Comparison of ENCODE assay signal across 28 mouse cellular contexts in genomic region chr3:30648466-30648865, GRCm38 (mm10). TPM values are rescaled to one million over a fixed set of nuclear protein-coding genes. Genes with fewer than 3 reads are reported as not detected.
"Had no signal": no experiment of that assay in that cellular context is flagged by ENCODE, and none has a peak within 500 bp of the region (broad histone marks: within the 10 kb centered on the region; RNA-seq: fewer than 3 reads in every experiment).

No protein-coding gene starts in this region.

- H3K36me3 ChIP-seq: midbrain, embryonic 13.5 days; midbrain, embryonic 15.5 days; neural tube, embryonic 12.5 days had no signal

- H3K9me3 ChIP-seq: megakaryocyte, embryonic 14.5 days; midbrain, embryonic 13.5 days; midbrain, embryonic 15.5 days; neural tube, embryonic 12.5 days had no signal

- H3K9ac ChIP-seq: midbrain, embryonic 13.5 days; midbrain, embryonic 15.5 days had no signal

- H3K27ac ChIP-seq: macrophage; midbrain, embryonic 13.5 days; midbrain, embryonic 15.5 days; neural tube, embryonic 12.5 days had no signal

- DNase-seq: lung, adult 18-20 months; lung, embryonic 14.5 days; lung, postnatal 10 days; lung, postnatal 36 days; right cerebral cortex, adult 18-20 months; right cerebral cortex, postnatal 25 days; right cerebral cortex, postnatal 4 days; spleen, adult 18-20 months; thymus, adult 18-20 months; thymus, postnatal 14 days; thymus, postnatal 36 days had no signal

RNA-seq across cellular contexts. Expression of gene Lrrc34, which starts 0.8 kb away (rescaled TPM):
- total RNA-seq: megakaryocyte progenitor cell, adult 5-6 weeks; monocyte, adult 5-6 weeks; neutrophil, adult 5-6 weeks had no signal
- polyA plus RNA-seq: macrophage; small intestine, adult 2 months had no signal

RNA-seq across cellular contexts. Expression of gene Lrriq4, which starts 4.2 kb away (rescaled TPM):
- total RNA-seq: megakaryocyte progenitor cell, adult 5-6 weeks; midbrain, postnatal 0 days; monocyte, adult 5-6 weeks; neutrophil, adult 5-6 weeks had no signal
- polyA plus RNA-seq: liver, embryonic 16.5 days; lung, embryonic 14.5 days; lung, embryonic 16.5 days; macrophage; midbrain, embryonic 11.5 days; midbrain, embryonic 13.5 days; midbrain, embryonic 15.5 days; midbrain, postnatal 0 days; neural tube, embryonic 12.5 days; small intestine, adult 2 months; stomach, embryonic 14.5 days; stomach, embryonic 16.5 days had no signal

RNA-seq across cellular contexts. Expression of gene Actrt3, which starts 48.7 kb away (rescaled TPM):
- total RNA-seq: megakaryocyte progenitor cell, adult 5-6 weeks; monocyte, adult 5-6 weeks; neutrophil, adult 5-6 weeks had no signal
- polyA plus RNA-seq: liver, embryonic 16.5 days; lung, embryonic 14.5 days; lung, embryonic 16.5 days; macrophage; neural tube, embryonic 12.5 days; small intestine, adult 2 months; stomach, embryonic 14.5 days; thymus, postnatal 0 days had no signal

RNA-seq across cellular contexts. Expression of gene Lrrc31, which starts 51.2 kb away (rescaled TPM):
- total RNA-seq: megakaryocyte progenitor cell, adult 5-6 weeks; midbrain, postnatal 0 days; monocyte, adult 5-6 weeks; neutrophil, adult 5-6 weeks had no signal
- polyA plus RNA-seq: liver, embryonic 16.5 days; lung, embryonic 14.5 days; macrophage; midbrain, embryonic 11.5 days; midbrain, embryonic 15.5 days; midbrain, postnatal 0 days; neural tube, embryonic 12.5 days; neural tube, embryonic 14.5 days had no signal
